Mouse (Mus musculus) kidney, embryonic 16.5 days (tissue): ENCODE measurements around the gene Cnst. TPM values are rescaled to one million over a fixed set of nuclear protein-coding genes. Genes with fewer than 3 reads are reported as not detected.
A peak's percentile ranks its signal among the peaks of the same experiment; 100 is the strongest.

Source experiments
- ATAC-seq: fragments of 200-750 bp; cut with Nextera tagmentation; 2 replicates; pipeline ENCODE4 v1.8.0; 2017; ENCODE audit warnings: moderate TSS enrichment; ENCODE audit not compliant: low FRiP score, low TSS enrichment
- H3K27ac ChIP-seq: fragments of 300-500 bp; sonication (generic); 2 replicates; pipeline ENCODE4 v1.5.1; 2014; ENCODE audit warnings: low read length
- H3K27me3 ChIP-seq: fragments of 300-500 bp; sonication (generic); 2 replicates; pipeline ENCODE4 v1.6.1; 2014; ENCODE audit warnings: low read length, control low read depth, mixed read lengths; ENCODE audit not compliant: insufficient read depth
- H3K36me3 ChIP-seq: fragments of 300-500 bp; sonication (generic); 2 replicates; pipeline ENCODE4 v1.6.1; 2014; ENCODE audit warnings: low read length, control low read depth, mixed read lengths; ENCODE audit not compliant: insufficient read depth
- H3K4me1 ChIP-seq: fragments of 300-500 bp; sonication (generic); 2 replicates; pipeline ENCODE4 v1.6.1; 2014; ENCODE audit warnings: low read length, control low read depth, mixed read lengths; ENCODE audit not compliant: insufficient read depth
- H3K4me2 ChIP-seq: fragments of 300-500 bp; sonication (generic); replicated peaks from 2 replicates; pipeline ENCODE4 v1.6.1; 2014; ENCODE audit warnings: low read depth, low read length
- H3K4me3 ChIP-seq: fragments of 300-500 bp; sonication (generic); 2 replicates; pipeline ENCODE4 v1.5.1; 2014; ENCODE audit warnings: mild to moderate bottlenecking, low read length
- H3K9ac ChIP-seq: fragments of 300-500 bp; sonication (generic); replicated peaks from 2 replicates; pipeline ENCODE4 v1.6.1; 2014; ENCODE audit warnings: low read length
- H3K9me3 ChIP-seq: fragments of 300-500 bp; sonication (generic); 2 replicates; pipeline ENCODE4 v1.6.1; 2016; ENCODE audit warnings: low read length, control low read depth
- WGBS: fragments of 180-500 bp; shearing (Covaris S2); extraction: QIAGEN DNeasy Blood & Tissue Kit; methylation state at CpG from one replicate; pipeline ENCODE4 v1.1.7; 2014; 5-methylcytosine and 5-hydroxymethylcytosine counted together
- polyA plus RNA-seq: library from polyadenylated mRNA; unstranded; fragments of >200 nt; fragmentation: Nextera tagmentation; extraction: Ambion mirVana; gene quantifications from 2 replicates; pipeline ENCODE4 v1.2.1, GENCODE M21; 2015

Cnst gene
- polyA plus RNA-seq, 1 experiment from 2014 or later = 16.3 TPM

GRCm38 (mm10) chr1:179608521-179608920, 62.4 kb downstream of the Cnst start:
- H3K4me1 ChIP-seq = no peaks in the 10 kb centered on the region
- H3K27me3 ChIP-seq = no peaks in the 10 kb centered on the region
- H3K9ac ChIP-seq = no peak overlapping the region
- no peaks in the 10 kb centered on the region for H3K9me3 ChIP-seq
- no peak overlapping the region for H3K27ac ChIP-seq
- H3K4me2 ChIP-seq = no peak overlapping the region
- WGBS = 89% methylated on average over 8 of the region's 8 CpGs
- H3K4me3 ChIP-seq = no peak overlapping the region
- H3K36me3 ChIP-seq = peaks cover 10% of the 10 kb centered on the region
- ATAC-seq = no peak

DNA sequence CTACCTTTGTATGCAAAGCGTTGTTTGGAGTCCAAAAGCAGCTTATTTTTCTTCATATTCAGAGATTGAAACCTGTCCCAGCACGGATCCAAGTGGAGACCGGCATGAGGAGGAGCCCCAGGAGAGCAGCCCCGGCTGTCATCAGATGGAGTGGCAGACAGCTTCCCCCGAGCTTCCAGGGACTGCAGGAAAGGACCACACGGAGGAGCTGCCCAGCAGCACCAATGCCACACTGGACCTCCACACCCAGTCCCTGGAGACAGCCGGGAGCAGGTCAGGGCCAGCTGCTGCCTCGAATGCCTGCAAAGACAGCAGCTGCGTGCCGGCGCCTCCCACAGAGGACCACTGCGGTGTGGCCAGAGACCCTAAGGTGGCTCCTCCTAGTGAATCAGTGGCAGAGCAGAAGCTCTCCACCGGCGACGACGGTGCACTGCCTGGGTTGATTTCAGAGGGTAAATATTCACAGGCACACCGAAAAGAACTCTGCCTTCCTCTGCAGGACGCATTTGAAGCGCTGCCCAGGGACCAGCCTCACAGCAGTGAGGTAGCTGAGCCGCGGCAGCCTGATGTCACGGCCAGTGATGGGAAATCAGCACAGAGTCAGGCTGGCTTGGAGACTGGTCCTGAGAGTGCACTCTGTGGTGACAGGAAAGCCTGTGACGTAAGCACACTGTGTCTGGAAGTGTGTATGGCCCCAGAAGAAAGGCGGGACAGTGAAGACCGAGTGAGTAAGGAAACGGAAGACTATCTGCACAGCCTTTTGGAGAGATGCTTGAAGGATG, 63.7 kb downstream of the Cnst start:
- no peaks in the 10 kb centered on the region for H3K9me3 ChIP-seq
- peaks cover 10% of the 10 kb centered on the region for H3K36me3 ChIP-seq
- H3K27me3 ChIP-seq = no peaks in the 10 kb centered on the region
- H3K4me2 ChIP-seq = no peak overlapping the region
- no peak overlapping the region for H3K9ac ChIP-seq
- no peaks in the 10 kb centered on the region for H3K4me1 ChIP-seq
- H3K27ac ChIP-seq = no peak overlapping the region
- WGBS = 46% methylated on average over 26 of the region's 26 CpGs
- ATAC-seq = peak; percentile 80
- no peak overlapping the region for H3K4me3 ChIP-seq

DNA sequence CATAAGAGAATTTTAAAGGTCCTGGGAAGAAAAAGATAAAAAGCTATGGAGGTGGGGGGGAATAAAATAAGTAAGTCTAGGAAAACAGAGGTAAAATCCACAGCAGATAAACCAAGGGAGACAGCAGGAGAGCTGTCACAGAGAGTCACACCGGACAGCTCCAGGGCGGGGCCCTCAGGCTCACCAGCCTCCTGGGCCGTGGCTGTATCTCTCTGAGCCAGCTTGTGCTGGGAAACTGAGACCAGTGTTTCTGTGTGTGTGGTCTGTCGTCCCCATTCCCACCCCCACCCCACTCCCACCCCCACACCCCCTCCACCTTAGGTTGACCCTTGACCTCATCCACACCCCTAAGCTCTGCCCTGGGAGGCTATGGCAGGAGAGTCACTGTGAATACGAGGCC, 65.0 kb downstream of the Cnst start:
- Histone ChIP-seq H3K36me3 (peaks cover 10% of the 10 kb centered on the region), H3K9ac (no peak overlapping the region), H3K27me3 (no peaks in the 10 kb centered on the region), H3K4me3 (no peak overlapping the region), H3K4me2 (no peak overlapping the region), H3K9me3 (no peaks in the 10 kb centered on the region), H3K27ac (no peak overlapping the region), H3K4me1 (no peaks in the 10 kb centered on the region)
- ATAC-seq = no peak
- WGBS = 49% methylated on average over 5 of the region's 5 CpGs

DNA sequence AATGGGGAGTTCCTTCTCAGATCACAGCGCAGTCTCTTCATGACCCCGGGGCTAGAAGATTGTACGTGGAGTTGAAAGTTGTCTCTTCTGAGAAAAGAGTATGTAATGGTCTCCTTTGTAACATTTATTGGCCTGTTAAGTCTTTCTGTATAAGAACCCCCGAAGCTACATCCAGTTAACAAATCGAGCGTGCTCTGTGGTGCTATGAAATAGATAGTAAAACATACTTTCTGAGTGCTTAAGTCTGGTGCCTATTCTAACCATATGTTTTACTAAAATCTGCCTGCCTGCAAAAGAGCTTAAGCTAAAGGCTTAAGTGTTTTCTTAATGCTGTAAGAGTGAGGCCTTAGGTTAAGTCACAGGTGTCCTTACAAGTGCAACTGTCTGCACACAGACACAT, 66.2 kb downstream of the Cnst start:
- Histone ChIP-seq H3K4me1 (no peaks in the 10 kb centered on the region), H3K4me2 (no peak overlapping the region), H3K27me3 (no peaks in the 10 kb centered on the region), H3K36me3 (peaks cover 10% of the 10 kb centered on the region), H3K27ac (no peak overlapping the region), H3K9ac (no peak overlapping the region), H3K4me3 (no peak overlapping the region), H3K9me3 (no peaks in the 10 kb centered on the region)
- no peak for ATAC-seq
- WGBS = 84% methylated on average over 6 of the region's 6 CpGs

DNA sequence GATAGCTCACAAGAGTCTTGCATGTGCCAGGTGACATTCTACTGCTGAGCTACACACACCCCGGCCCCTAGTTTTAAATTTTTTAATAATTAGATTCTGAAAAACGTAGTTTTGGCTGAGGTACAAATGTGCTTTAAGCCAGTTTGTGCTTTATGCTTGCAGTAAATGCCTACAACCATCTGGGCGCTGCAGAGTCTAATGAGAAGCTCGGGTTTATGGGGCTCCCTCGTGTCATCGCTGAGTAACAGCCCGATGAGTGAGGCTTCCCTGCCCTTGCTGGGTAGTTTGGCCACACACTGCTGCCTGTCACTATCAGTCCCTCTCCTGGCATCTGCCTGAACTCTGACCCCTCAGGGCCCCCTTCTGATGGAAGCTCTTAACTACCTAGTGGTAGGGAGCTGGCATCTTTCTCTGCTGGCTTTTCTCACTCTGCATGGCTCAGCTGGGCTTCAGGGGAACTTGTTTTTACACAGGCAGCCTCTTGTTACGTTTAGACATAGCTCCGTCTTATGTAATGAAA, 66.9 kb downstream of the Cnst start:
- Histone ChIP-seq H3K4me1 (no peaks in the 10 kb centered on the region), H3K4me2 (no peak overlapping the region), H3K4me3 (no peak overlapping the region), H3K9ac (no peak overlapping the region), H3K9me3 (no peaks in the 10 kb centered on the region), H3K27me3 (no peaks in the 10 kb centered on the region), H3K27ac (no peak overlapping the region), H3K36me3 (peaks cover 10% of the 10 kb centered on the region)
- ATAC-seq = no peak
- 62% methylated on average over 9 of the region's 9 CpGs for whole genome bisulfite sequencing

GRCm38 (mm10) chr1:179617426-179617825, 71.3 kb downstream of the Cnst start:
- Histone ChIP-seq H3K9ac (no peak overlapping the region), H3K27me3 (no peaks in the 10 kb centered on the region), H3K4me1 (no peaks in the 10 kb centered on the region), H3K4me2 (no peak overlapping the region), H3K27ac (no peak overlapping the region), H3K9me3 (no peaks in the 10 kb centered on the region), H3K36me3 (no peaks in the 10 kb centered on the region), H3K4me3 (no peak overlapping the region)
- ATAC-seq = no peak
- WGBS = 85% methylated on average over 7 of the region's 7 CpGs

DNA sequence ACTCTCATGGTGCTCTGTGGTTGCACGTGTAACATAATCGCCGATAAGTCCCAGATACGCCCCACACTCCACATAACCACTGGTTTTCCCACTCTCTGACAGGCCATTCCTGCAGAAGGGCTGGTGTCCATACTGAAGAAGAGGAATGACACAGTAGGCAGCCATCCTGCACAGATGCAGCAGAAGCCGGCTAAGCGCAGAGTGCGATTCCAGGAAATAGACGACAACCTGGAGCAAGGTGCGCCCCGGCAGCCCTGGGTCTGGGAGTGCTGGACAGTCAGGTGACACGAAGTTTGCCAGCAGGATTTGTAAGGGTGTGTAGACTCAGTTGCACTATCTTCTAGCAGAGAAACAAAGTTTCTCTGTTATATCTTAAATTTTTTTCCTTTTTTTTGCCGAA, 76.5 kb downstream of the Cnst start:
- 93% methylated on average over 12 of the region's 12 CpGs for WGBS

DNA sequence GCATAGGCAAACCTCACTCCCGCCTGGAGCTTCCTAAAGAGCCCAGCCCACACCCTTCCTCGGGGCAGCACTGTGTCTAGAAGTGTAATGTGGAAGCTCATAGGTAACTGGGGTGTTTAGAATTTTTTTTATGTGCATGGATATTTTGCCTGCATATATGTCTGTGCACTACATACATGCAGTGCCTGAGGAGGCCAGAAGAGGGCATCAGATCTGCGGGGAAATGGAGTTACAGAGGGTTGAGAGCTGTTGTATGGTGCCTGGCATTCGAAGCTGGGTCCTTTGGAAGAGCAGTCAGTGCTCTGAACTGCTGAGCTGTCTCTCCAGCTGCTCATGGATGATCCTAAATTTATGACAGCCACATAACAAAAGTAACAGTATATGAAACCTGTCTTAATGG, 77.5 kb downstream of the Cnst start:
- ATAC-seq = 0 out of 2 replicates have a peak, but pooled peaks have one; percentile 12
- Histone ChIP-seq H3K27ac (no peak overlapping the region), H3K4me3 (no peak overlapping the region), H3K9ac (no peak overlapping the region), H3K4me2 (no peak overlapping the region), H3K27me3 (no peaks in the 10 kb centered on the region), H3K4me1 (no peaks in the 10 kb centered on the region), H3K36me3 (peaks cover 10% of the 10 kb centered on the region), H3K9me3 (no peaks in the 10 kb centered on the region)
- WGBS = 62% methylated on average over 4 of the region's 4 CpGs

More for the DNA sequence above, 76.5 kb downstream of the Cnst start:
- no peak overlapping the region for H3K4me3 ChIP-seq
- no peak for ATAC-seq
- H3K4me2 ChIP-seq = no peak overlapping the region
- no peaks in the 10 kb centered on the region for H3K9me3 ChIP-seq
- no peaks in the 10 kb centered on the region for H3K27me3 ChIP-seq
- no peak overlapping the region for H3K27ac ChIP-seq
- H3K9ac ChIP-seq = no peak overlapping the region
- peaks cover 10% of the 10 kb centered on the region for H3K36me3 ChIP-seq
- no peaks in the 10 kb centered on the region for H3K4me1 ChIP-seq

- no peak overlapping the region for H3K27ac ChIP-seq
- H3K4me2 ChIP-seq = no peak overlapping the region
- H3K9ac ChIP-seq = no peak overlapping the region
- peaks cover 10% of the 10 kb centered on the region for H3K36me3 ChIP-seq
- H3K4me1 ChIP-seq = no peaks in the 10 kb centered on the region
- no peaks in the 10 kb centered on the region for H3K27me3 ChIP-seq
- ATAC-seq = 0 out of 2 replicates have a peak, but pooled peaks have one; percentile 23
- H3K9me3 ChIP-seq = no peaks in the 10 kb centered on the region
- WGBS = 70% methylated on average over 4 of the region's 4 CpGs
- no peak overlapping the region for H3K4me3 ChIP-seq
Measured at GRCm38 (mm10) chr1:179624354-179624753, 78.2 kb downstream of the Cnst start.

DNA sequence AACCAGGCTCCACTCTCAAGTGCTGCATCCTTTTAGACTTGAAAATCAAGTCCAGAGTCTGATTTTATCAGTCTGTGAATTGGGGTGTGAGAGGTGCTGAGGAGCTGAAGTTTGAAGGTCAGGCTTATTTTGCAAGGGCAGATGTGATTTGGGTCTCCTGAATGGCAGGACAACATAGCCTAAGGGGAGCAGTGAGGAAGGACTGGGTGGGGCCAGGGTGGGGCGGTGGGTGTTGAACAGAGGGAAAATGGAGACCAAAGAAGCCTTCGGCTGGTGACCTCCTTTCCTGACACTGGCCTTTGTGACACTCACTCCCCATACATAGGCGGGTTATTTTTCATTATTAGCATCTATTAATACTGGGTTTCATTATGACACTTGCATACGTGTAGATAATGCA, 81.7 kb downstream of the Cnst start:
- ATAC-seq = no peak
- Histone ChIP-seq H3K36me3 (peaks cover 10% of the 10 kb centered on the region), H3K9ac (no peak overlapping the region), H3K4me3 (no peak overlapping the region), H3K9me3 (no peaks in the 10 kb centered on the region), H3K4me1 (no peaks in the 10 kb centered on the region), H3K27ac (no peak overlapping the region), H3K27me3 (no peaks in the 10 kb centered on the region), H3K4me2 (no peak overlapping the region)
- WGBS = 80% methylated on average over 4 of the region's 4 CpGs
